Mouse (Mus musculus) forebrain, embryonic 13.5 days (tissue): ENCODE results near the gene Ncoa3. TPM values are rescaled to one million over a fixed set of nuclear protein-coding genes. Genes with fewer than 3 reads are reported as not detected.
"Not testable (repeated sequence)": the region's sequence is repeated elsewhere in the genome, so short reads cannot be mapped to it uniquely, and the experiment has no call there.

Experiments
- ATAC-seq: fragments of 200-750 bp; cut with Nextera tagmentation; 2 replicates; pipeline ENCODE4 v1.8.0; 2017
- H3K27ac ChIP-seq: fragments of 300-500 bp; sonication (generic); 2 replicates; pipeline ENCODE4 v1.5.1; 2015; ENCODE audit warnings: inconsistent platforms, mild to moderate bottlenecking, moderate library complexity
- H3K27me3 ChIP-seq: fragments of 300-500 bp; sonication (generic); 2 replicates; pipeline ENCODE4 v1.6.1; 2015; ENCODE audit warnings: mild to moderate bottlenecking, inconsistent platforms
- H3K36me3 ChIP-seq: fragments of 300-500 bp; sonication (generic); 2 replicates; pipeline ENCODE4 v1.6.1; 2015; ENCODE audit warnings: mild to moderate bottlenecking, inconsistent platforms; ENCODE audit not compliant: poor library complexity, severe bottlenecking
- H3K4me1 ChIP-seq: fragments of 300-500 bp; sonication (generic); 2 replicates; pipeline ENCODE4 v1.6.1; 2015; ENCODE audit warnings: inconsistent platforms
- H3K4me2 ChIP-seq: fragments of 300-500 bp; sonication (generic); 2 replicates; pipeline ENCODE4 v1.6.1; 2015; ENCODE audit warnings: inconsistent platforms, mild to moderate bottlenecking, moderate library complexity
- H3K4me3 ChIP-seq: fragments of 300-500 bp; sonication (generic); 2 replicates; pipeline ENCODE4 v1.5.1; 2015; ENCODE audit warnings: mild to moderate bottlenecking, inconsistent platforms
- H3K9ac ChIP-seq: fragments of 300-500 bp; sonication (generic); 2 replicates; pipeline ENCODE4 v1.6.1; 2015; ENCODE audit warnings: mild to moderate bottlenecking, inconsistent platforms
- H3K9me3 ChIP-seq: fragments of 300-500 bp; sonication (generic); replicated peaks from 2 replicates; pipeline ENCODE4 v1.6.1; 2016; ENCODE audit warnings: inconsistent platforms
- WGBS: fragments of 180-500 bp; shearing (Covaris S2); methylation state at CpG from one replicate; pipeline ENCODE4 v1.1.7; 2015; 5-methylcytosine and 5-hydroxymethylcytosine counted together
- polyA plus RNA-seq: library from polyadenylated mRNA; unstranded; fragments of >200 nt; fragmentation: Nextera tagmentation; extraction: Ambion mirVana; gene quantifications from 2 replicates; pipeline ENCODE4 v1.2.1, GENCODE M21; 2015

Gene Ncoa3
- polyA plus RNA-seq, 1 experiment from 2014 or later = 9.1 TPM

DNA sequence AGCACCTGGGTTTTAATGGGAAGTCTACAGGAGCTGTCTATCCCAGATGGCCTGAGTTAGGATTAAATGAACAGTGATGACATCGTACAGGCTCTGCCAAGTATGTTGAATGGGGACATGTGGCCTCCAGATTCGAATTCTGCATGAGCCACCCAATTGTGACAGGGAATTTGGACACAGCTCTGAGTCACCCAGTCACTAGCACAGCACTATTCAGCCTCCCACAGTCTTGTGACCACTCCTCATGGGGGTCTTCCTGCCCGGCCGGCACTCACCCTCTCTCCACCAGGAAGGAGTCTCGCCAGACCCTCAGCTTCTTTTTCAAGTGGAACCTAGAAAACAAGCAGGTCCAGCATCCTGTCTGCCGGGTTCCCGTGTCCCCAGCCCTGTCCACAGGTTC lies 91.7 kb downstream of the Ncoa3 start:
- no peak overlapping the region for H3K4me3 ChIP-seq
- no peak overlapping the region for H3K27ac ChIP-seq
- no peaks in the 10 kb centered on the region for H3K27me3 ChIP-seq
- no peak overlapping the region for H3K9ac ChIP-seq
- H3K9me3 ChIP-seq = no peaks in the 10 kb centered on the region
- WGBS = 90% methylated on average over 7 of the region's 7 CpGs
- H3K4me1 ChIP-seq = peaks cover 9% of the 10 kb centered on the region; the same call in 1 of the 2 replicates
- H3K36me3 ChIP-seq = 0 out of 2 replicates have a peak, but pooled peaks cover 6% of the 10 kb centered on the region
- no peak for ATAC-seq
- H3K4me2 ChIP-seq = no peak overlapping the region

DNA sequence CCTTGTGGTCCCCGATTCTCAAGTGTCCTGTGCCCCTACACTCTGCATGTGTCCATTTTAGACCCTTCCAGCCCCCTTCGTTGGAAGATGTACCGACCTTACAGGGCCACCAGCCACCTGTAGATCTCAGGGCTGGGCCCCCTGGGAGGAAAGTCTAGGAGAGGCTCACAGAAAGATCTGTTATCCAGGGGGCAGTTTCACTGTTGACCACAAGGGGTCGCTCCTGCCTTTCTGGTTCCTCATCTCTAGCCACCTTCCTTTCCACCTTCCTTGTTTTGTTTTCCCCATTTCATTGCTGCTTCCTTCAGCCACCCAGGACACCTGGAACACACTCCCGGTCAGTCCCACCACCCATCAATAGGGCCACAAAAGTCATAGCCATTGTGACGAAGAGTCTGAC lies 92.5 kb downstream of the Ncoa3 start:
- not testable (repeated sequence) for ATAC-seq

DNA sequence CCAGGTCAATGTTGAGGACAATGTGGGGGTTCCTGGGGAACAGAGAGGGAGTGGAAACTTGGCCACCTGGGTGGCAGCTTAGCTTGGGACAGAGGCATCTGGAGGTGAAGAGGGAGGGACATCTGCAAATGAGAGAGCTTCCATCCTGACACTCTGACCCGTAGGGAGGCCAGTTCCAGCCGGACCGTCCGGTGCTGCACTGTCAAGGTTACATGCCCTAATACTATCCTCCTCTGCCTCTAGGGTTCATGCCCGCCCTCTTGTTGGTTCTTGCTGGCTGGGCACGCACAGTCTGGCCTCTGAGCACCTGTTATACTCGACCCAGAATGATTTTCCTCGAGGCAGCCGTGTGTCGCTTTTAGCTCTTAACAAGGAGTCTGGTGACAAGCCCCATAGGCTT lies 93.3 kb downstream of the Ncoa3 start:
- peaks cover 10% of the 10 kb centered on the region for H3K4me1 ChIP-seq
- WGBS = 89% methylated on average over 10 of the region's 10 CpGs

More for the DNA sequence above, 92.5 kb downstream of the Ncoa3 start:
- H3K36me3 ChIP-seq, H3K4me2 ChIP-seq, H3K27ac ChIP-seq, H3K9me3 ChIP-seq, H3K9ac ChIP-seq, H3K4me3 ChIP-seq, H3K27me3 ChIP-seq: not testable (repeated sequence)
- 39% methylated on average over 6 of the region's 6 CpGs for whole genome bisulfite sequencing
- peaks cover 10% of the 10 kb centered on the region; the same call in 1 of the 2 replicates for H3K4me1 ChIP-seq

GRCm38 (mm10) chr2:166086457-166087233 lies 94.2 kb downstream of the Ncoa3 start:
- ATAC-seq = no peak
- 0 out of 2 replicates have a peak, but pooled peaks cover 6% of the 10 kb centered on the region for H3K36me3 ChIP-seq
- H3K9ac ChIP-seq = no peak overlapping the region
- H3K27me3 ChIP-seq = no peaks in the 10 kb centered on the region
- no peak overlapping the region for H3K4me2 ChIP-seq
- H3K9me3 ChIP-seq = no peaks in the 10 kb centered on the region
- H3K4me1 ChIP-seq = peaks cover 7% of the 10 kb centered on the region; the same call in 1 of the 2 replicates
- 91% methylated on average over 29 of the region's 29 CpGs for WGBS
- H3K4me3 ChIP-seq = no peak overlapping the region
- no peak overlapping the region for H3K27ac ChIP-seq

More for the DNA sequence above, 93.3 kb downstream of the Ncoa3 start:
- ATAC-seq = no peak
- Histone ChIP-seq H3K27me3 (no peaks in the 10 kb centered on the region), H3K36me3 (0 out of 2 replicates have a peak, but pooled peaks cover 6% of the 10 kb centered on the region), H3K9ac (no peak overlapping the region), H3K4me3 (no peak overlapping the region), H3K27ac (no peak overlapping the region; the same call in 1 of the 2 replicates), H3K9me3 (no peaks in the 10 kb centered on the region), H3K4me2 (no peak overlapping the region)

GRCm38 (mm10) chr2:166088991-166089390 lies 96.6 kb downstream of the Ncoa3 start:
- 84% methylated on average over 9 of the region's 9 CpGs for WGBS
- no peak for ATAC-seq

DNA sequence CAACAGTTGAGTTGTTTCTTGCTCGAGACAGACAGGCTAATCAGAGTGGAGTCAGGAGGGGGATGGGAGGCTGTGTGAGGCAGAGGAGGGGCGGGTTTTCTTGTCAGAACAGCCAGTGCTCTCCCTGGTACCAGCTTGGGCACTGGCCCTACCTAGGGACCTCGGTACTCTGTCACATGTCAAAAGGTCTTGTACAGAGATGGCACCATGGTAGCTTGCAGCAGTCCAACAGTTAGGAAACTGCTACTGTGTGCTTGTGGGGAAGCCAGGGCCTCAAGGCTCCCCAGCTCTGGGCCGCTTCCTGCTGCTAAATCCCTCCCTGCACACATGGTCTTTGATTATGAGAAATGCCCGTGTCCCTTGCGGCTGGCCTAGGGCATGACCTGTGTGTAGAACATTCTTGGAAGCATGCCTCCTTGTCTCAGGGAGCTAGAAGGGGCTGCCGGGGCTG lies 97.7 kb downstream of the Ncoa3 start:
- 47% methylated on average over 7 of the region's 7 CpGs for WGBS

More at GRCm38 (mm10) chr2:166088991-166089390, 96.6 kb downstream of the Ncoa3 start:
- no peak overlapping the region for H3K27ac ChIP-seq
- H3K4me2 ChIP-seq = no peak overlapping the region
- H3K36me3 ChIP-seq = peaks cover 24% of the 10 kb centered on the region
- H3K4me3 ChIP-seq = no peak overlapping the region
- peaks cover 7% of the 10 kb centered on the region; the same call in 1 of the 2 replicates for H3K4me1 ChIP-seq
- H3K9ac ChIP-seq = no peak overlapping the region
- no peaks in the 10 kb centered on the region for H3K27me3 ChIP-seq
- no peaks in the 10 kb centered on the region for H3K9me3 ChIP-seq

DNA sequence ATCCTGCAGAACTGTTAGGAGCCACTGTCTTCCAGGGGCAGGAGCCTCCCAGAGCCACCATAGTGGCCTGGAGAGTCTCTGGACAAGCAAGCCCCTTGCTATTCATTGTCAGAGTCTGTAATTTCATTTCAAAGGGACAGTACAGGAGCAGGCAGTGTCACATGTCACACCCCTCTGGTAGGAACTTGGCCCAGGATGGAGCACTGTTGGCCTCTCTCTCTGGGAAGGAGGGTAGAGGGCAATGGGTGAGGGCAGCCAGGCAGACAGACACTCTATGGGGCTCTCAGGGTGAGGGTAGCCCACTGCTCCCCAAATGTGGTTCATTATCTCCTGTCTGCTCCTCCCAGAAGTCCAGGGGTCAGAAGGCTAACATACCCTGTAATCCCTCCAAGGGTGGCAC lies 99.2 kb downstream of the Ncoa3 start:
- H3K27ac ChIP-seq = no peak overlapping the region
- peaks cover 26% of the 10 kb centered on the region for H3K36me3 ChIP-seq
- peaks cover 7% of the 10 kb centered on the region; the same call in 1 of the 2 replicates for H3K4me1 ChIP-seq
- no peaks in the 10 kb centered on the region for H3K9me3 ChIP-seq
- H3K9ac ChIP-seq = no peak overlapping the region
- no peak overlapping the region for H3K4me2 ChIP-seq
- no peak overlapping the region for H3K4me3 ChIP-seq
- no peak for ATAC-seq
- H3K27me3 ChIP-seq = no peaks in the 10 kb centered on the region

More for the DNA sequence above, 97.7 kb downstream of the Ncoa3 start:
- Histone ChIP-seq H3K4me3 (no peak overlapping the region), H3K36me3 (peaks cover 29% of the 10 kb centered on the region), H3K27ac (no peak overlapping the region), H3K4me2 (no peak overlapping the region), H3K9me3 (no peaks in the 10 kb centered on the region), H3K27me3 (no peaks in the 10 kb centered on the region), H3K9ac (no peak overlapping the region), H3K4me1 (peaks cover 7% of the 10 kb centered on the region; the same call in 1 of the 2 replicates)
- ATAC-seq = no peak

DNA sequence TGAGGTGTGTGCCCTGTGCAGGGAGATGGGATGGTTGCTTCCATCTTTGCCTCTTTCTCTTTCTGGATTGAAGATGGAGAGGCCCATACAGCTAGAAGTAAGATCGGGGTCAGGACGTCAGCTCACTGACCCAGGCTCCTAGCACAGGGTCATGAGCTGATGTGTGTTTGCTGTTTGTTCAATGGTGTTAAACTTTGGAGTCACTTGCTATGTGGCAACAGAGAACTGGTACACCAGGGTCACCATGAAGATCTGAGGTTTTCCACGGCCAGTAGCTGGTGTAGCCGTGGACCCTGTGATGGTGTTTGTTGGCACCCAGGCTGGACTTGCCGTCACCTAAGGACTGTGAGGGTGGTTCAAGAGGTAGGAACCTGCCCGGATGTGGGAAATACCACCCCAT lies 100.0 kb downstream of the Ncoa3 start:
- no peak overlapping the region for H3K4me2 ChIP-seq
- H3K4me3 ChIP-seq = no peak overlapping the region
- no peak overlapping the region for H3K9ac ChIP-seq
- WGBS = 92% methylated on average over 6 of the region's 6 CpGs
- H3K4me1 ChIP-seq = peaks cover 7% of the 10 kb centered on the region; the same call in 1 of the 2 replicates
- H3K27me3 ChIP-seq = no peaks in the 10 kb centered on the region
- ATAC-seq = no peak
- no peak overlapping the region for H3K27ac ChIP-seq
- no peaks in the 10 kb centered on the region for H3K9me3 ChIP-seq
- peaks cover 23% of the 10 kb centered on the region for H3K36me3 ChIP-seq

DNA sequence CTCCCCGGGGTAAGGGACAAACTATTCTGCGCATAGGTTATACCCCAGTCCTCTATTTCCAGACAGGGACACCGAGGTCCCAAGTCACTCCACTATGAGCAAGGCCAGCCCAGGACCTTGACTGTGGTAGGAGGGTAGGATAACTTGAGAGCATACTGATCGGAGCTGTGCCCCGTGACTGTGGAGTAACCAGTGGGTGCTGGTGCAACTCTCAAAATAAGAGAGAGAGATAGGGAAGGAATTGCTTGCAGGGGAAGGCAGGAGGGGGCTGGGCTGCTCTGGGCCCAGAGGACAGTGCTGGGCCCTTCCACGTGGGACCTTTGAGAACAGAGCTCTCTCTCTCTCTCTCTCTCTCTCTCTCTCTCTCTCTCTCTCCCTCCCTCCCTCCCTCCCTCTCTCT lies 103.9 kb downstream of the Ncoa3 start:
- H3K4me1 ChIP-seq = peaks cover 8% of the 10 kb centered on the region
- H3K4me3 ChIP-seq = no peak overlapping the region
- WGBS = 92% methylated on average over 6 of the region's 6 CpGs
- peaks cover 23% of the 10 kb centered on the region for H3K36me3 ChIP-seq
- no peak overlapping the region for H3K9ac ChIP-seq
- no peaks in the 10 kb centered on the region for H3K27me3 ChIP-seq
- H3K27ac ChIP-seq = no peak overlapping the region
- H3K4me2 ChIP-seq = no peak overlapping the region
- no peaks in the 10 kb centered on the region for H3K9me3 ChIP-seq
- no peak for ATAC-seq

GRCm38 (mm10) chr2:166096834-166097233 lies 104.4 kb downstream of the Ncoa3 start:
- no peak for ATAC-seq
- Histone ChIP-seq H3K9ac (no peak overlapping the region), H3K4me1 (peaks cover 8% of the 10 kb centered on the region), H3K9me3 (no peaks in the 10 kb centered on the region), H3K4me3 (no peak overlapping the region), H3K27me3 (no peaks in the 10 kb centered on the region), H3K27ac (no peak overlapping the region), H3K36me3 (peaks cover 23% of the 10 kb centered on the region), H3K4me2 (no peak overlapping the region)
- 100% methylated on average over 1 of the region's 1 CpGs for WGBS

DNA sequence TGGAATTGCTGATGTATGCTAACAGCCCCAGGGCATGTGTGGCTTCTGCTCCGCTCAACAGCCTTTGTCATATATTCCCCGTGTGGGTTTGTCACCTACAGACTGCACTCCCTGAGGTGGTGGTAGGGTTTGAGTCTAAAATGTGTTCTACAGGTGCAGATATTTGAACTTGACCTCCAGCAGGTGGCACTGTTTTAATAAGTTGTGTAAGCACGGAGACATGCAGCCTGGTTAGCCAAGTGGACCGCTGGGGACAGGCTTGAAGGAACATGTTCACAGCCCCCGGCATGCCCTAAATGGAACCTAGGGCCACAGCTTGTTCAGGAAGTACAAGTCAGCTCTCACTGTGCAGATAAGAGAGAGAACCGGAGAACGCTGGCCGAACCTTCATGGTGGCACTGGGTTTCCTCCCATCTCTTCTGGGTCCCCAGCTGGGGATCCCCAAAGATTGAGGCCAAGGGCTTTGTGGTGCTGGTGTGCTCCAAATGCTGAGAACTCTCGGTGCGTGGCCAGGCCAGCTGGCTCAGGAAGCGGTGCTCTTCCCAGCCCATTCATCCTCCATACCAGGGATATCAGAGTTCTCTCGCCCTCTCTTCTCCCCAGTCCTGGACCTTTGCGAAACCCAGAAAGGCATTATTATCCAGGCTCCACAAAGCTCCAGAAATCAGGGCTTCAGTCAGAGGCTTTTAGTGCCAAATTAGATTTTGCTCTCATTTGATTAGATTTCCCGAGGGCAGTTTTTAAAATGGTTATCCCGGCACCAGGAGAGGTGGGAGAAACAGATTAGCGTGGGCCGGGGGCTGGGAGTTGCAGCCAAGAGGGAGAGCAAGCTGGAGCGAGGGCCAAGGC lies 105.2 kb downstream of the Ncoa3 start:
- Histone ChIP-seq H3K4me3 (no peak overlapping the region), H3K9ac (no peak overlapping the region), H3K27ac (no peak overlapping the region), H3K9me3 (no peaks in the 10 kb centered on the region), H3K4me2 (no peak overlapping the region), H3K4me1 (peaks cover 8% of the 10 kb centered on the region), H3K36me3 (peaks cover 18% of the 10 kb centered on the region), H3K27me3 (no peaks in the 10 kb centered on the region)
- 85% methylated on average over 18 of the region's 18 CpGs for WGBS
- no peak for ATAC-seq
